Mouse (Mus musculus) splenic B cell, adult 2 months (primary cell): ENCODE results near the gene Ankrd45.
"Not testable (repeated sequence)": the region's sequence is repeated elsewhere in the genome, so short reads cannot be mapped to it uniquely, and the experiment has no call there.

Experiments
- DNase-seq: peaks from one replicate; pipeline ENCODE4 v3.0.0-alpha.2; 2011; ENCODE audit warnings: low read depth, low spot score
- H3K27me3 ChIP-seq: 2 replicates; pipeline ENCODE4 v1.6.1; 2012; ENCODE audit warnings: mild to moderate bottlenecking, low read length, moderate library complexity, mixed read lengths; ENCODE audit not compliant: control insufficient read depth, poor library complexity, insufficient read depth, severe bottlenecking
- H3K36me3 ChIP-seq: 2 replicates; pipeline ENCODE4 v1.6.1; 2012; ENCODE audit warnings: mild to moderate bottlenecking, low read length, moderate library complexity, mixed read lengths; ENCODE audit not compliant: control insufficient read depth, poor library complexity, insufficient read depth, severe bottlenecking

Gene Ankrd45

DNA sequence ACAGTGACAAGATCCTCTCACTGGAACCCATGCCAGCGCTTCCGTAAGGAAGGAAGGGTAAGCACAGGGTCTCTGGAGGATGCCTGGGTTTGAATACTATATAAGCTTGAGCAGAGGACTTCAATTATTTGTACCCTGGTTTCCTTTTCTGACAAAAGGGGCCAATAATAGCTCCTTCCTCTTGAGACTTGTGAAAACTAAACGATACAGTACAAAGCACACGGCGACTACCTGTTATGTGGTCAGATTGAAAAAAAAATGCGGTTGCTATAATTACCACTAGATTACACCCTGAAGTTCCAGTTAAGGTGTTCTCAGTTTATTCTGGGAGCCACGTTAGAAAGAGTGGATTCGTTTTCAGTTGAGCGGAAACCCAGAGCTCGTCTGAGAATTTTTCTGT lies 14.1 kb downstream of the Ankrd45 start:
- H3K27me3 ChIP-seq = no peaks in the 10 kb centered on the region
- H3K36me3 ChIP-seq = no peaks in the 10 kb centered on the region
- peak; percentile 50 for DNase-seq

DNA sequence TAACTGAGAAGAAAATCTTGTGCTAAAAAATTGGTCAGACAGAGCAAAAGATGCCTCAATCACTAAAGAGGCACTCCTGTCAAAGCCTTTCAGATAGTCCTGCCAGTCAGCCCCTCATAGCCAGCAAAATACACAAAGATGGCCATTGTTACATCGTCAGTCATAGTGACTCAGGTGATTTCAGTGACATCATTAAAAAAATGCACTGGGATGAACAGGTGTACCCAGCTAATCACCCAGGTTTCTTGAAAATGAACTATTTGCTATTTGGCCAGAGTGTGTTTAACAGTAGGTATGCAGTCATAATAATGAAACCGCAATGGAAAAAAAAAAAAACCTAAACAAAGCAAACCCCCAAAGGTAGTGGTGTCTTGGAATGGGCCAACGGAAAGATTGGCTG lies 16.7 kb downstream of the Ankrd45 start, which contains the start of gene Tex50:
Gene Tex50, minus strand, starts transcription at position 101 of the 400 bp plus-strand sequence.
- no peaks in the 10 kb centered on the region for H3K27me3 ChIP-seq

DNA sequence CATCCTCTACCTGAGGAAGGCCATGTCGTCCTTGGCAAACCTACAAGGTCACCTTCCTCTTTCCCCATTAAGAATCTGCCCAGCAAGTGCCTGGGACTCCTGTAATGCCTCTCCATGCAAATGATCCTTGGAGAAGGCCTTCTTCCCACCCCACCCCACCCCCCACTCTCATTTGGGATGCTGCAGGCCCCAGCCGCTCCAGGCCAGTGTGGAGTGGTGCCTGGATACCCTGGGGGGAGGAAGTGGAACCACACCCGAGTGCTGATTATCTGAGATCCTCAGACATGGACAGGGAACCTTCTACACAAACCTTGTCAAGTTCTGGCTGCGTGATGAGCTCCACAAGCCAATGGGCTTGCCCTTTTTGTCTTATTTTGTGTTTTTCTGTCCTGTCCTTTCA lies 17.8 kb downstream of the Ankrd45 start:
- DNase-seq = no peak
- Histone ChIP-seq H3K27me3 (no peaks in the 10 kb centered on the region), H3K36me3 (no peaks in the 10 kb centered on the region)

More for the DNA sequence above, 16.7 kb downstream of the Ankrd45 start, which contains the start of gene Tex50:
- H3K36me3 ChIP-seq = no peaks in the 10 kb centered on the region
- DNase-seq = no peak

DNA sequence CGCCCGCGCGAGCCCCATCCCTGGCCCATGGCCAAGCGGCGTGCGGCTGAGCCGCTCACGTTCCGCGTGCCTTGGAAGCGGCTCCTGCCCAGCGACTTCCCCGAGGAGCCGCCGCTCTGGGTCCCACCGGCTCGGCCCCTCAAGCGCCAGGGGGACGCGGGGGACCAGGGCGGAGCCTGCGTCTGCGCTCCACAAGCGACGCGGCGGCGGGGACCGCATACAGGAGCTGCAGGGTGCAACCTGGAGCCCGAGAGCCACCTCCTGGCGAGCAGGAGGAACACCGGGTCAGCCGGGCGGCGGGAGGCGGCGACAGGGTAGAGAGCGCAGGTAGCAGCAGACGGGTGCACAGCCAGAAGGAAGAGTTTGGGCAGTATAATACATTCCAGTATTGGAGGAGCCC lies 28.2 kb downstream of the Ankrd45 start:
- no peaks in the 10 kb centered on the region for H3K27me3 ChIP-seq
- H3K36me3 ChIP-seq = no peaks in the 10 kb centered on the region
- DNase-seq = peak; percentile 86

DNA sequence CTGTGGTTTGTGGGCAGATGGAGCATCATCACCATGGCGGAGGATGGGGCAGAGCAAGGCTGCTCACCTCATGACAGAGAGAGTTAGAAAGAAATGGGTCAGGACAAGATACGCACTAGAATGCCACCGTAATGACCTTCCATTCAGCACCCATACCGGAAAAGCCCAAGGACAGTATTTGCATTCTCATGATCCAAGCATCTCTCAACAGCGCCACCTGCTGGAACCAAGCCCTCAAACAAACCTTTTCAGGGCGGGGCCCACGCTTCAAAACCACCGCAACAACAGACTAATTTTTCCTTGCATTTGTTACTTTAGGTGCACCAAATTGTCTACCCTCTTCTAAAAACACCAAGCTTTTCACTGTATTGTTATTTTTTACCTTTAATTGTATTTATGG lies 38.2 kb downstream of the Ankrd45 start:
- Histone ChIP-seq H3K27me3 (no peaks in the 10 kb centered on the region), H3K36me3 (no peaks in the 10 kb centered on the region)
- DNase-seq = peak; percentile 75

DNA sequence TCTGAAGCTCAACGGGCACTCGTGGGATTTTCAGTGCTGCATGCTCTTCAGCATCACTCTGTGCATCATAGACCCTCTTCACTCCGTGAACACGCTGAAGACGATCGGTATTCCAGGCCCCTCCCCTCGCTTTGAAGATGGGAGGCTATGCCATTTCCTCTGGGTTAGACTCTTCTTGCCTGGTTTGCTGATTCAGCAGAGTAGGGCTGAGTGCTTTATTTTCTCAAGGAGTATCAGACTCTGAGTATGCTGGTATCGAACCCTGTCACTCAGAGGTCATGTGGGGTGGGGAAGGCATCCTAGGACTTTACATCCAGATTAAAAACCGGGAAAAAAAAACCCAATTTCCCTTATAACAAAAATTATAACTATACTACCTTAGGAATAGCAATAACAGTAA lies 39.9 kb downstream of the Ankrd45 start:
- H3K27me3 ChIP-seq = no peaks in the 10 kb centered on the region
- no peaks in the 10 kb centered on the region for H3K36me3 ChIP-seq
- no peak for DNase-seq

DNA sequence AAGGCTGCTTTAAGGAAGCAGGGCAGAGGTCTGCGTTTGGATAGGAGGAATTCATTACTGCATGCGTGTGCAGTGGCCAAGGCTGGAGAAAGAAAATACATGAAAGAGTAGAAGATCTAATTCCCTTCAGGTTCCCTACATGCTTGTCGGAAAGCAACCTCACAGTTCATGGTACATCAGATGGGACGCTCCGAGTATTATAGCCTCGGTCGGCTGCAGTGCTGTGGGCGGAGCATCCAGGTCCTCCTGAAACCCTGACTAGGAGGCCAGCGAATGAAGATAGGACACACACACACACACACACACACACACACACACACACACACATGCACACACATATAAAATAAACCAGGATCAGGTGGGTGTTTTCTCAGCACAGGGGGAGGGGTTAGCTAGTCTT lies 41.2 kb downstream of the Ankrd45 start:
- no peak for DNase-seq
- H3K36me3 ChIP-seq = no peaks in the 10 kb centered on the region
- H3K27me3 ChIP-seq = no peaks in the 10 kb centered on the region

DNA sequence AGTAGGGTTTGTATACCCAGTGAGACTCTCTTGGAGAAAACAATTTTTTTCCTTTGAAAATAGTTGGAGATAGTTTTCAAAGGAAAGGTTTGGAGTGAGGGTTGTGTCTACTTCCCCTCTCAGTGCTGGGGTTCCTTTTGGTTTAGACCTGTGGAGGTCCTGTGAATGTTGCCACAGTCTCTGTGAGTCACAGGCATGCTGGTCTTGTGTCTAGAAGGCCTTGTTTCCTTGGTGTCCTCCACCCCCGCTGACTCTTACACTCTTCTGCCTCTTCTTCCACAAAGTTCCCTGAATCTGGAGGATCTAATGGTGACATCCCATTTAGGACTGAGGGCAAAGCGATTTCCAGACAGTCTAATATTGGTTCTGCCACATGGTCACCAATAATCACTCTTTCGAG lies 42.9 kb downstream of the Ankrd45 start:
- no peak for DNase-seq
- H3K36me3 ChIP-seq = no peaks in the 10 kb centered on the region
- H3K27me3 ChIP-seq = no peaks in the 10 kb centered on the region; the same call in 1 of the 2 replicates

DNA sequence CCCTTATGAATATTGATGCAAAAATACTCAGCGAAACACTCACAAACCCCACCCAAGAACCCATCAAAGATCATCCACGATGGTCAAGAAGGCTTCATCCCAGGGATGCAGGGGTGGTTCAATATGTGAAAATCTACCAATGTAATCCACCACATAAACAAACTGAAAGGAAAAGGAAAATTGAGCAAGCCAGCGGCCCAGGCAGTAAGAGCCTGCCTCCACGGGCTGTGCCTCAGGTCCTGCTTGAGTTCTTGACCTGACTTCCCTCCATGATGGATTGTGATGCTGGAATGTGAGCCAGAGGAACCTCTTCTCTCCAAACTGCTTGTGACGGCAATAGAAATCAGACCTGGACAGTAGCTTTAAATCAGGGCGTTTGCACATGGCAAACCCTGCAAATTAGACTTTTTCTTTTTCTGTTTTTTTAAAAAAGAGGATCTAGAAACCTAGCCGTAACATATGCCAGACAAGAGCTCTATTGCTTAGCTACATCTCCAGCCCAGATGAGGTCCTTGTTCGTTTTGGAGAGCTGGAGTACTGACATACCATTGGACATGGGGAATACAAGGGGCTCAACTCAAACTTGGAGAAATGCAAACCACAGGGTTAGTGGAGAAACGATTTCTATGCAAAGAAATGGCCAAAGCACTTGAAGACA lies 47.9 kb downstream of the Ankrd45 start:
- Histone ChIP-seq H3K36me3 (no peaks in the 10 kb centered on the region), H3K27me3 (no peaks in the 10 kb centered on the region; the same call in 1 of the 2 replicates)
- DNase-seq = no peak

DNA sequence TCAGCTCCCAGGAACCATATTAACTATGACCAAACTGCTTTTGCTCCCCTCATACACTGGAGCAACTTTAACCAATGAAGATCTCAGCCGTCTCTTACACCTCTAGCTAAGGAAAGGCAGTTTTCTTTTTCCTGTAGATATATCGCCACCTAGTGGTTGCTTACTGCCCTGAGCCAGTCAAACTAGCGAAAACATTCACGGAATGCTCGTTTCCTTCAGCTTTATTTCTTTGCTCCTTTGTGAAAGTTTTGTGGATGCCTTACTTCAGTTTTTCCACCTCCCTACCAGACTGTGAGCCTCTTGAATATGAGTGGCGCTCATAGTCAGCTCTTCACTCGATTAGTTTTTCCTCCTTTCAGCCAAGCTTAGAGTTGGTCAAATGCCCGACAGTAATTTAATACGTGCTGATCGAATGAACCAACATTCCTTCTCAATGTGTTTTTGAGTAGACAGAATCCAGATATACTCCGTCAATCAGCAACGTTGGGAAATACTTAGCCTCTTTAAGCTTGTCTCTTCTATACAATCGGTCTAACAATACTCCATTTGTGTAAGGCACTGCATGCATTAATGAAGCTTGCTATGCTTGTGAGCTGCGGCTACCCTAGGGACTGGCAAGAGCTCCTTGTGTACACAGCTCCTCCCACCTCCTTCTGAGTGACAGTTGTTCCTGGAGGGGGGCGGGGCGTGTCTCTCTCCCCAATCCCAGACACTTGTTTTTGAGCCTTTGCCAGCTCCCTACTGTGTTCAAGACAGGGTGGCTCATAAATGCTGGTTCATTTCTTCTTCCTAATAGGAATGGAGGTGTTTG lies 53.3 kb downstream of the Ankrd45 start:
- Histone ChIP-seq H3K36me3 (no peaks in the 10 kb centered on the region), H3K27me3 (no peaks in the 10 kb centered on the region)
- DNase-seq = peak; percentile 71

DNA sequence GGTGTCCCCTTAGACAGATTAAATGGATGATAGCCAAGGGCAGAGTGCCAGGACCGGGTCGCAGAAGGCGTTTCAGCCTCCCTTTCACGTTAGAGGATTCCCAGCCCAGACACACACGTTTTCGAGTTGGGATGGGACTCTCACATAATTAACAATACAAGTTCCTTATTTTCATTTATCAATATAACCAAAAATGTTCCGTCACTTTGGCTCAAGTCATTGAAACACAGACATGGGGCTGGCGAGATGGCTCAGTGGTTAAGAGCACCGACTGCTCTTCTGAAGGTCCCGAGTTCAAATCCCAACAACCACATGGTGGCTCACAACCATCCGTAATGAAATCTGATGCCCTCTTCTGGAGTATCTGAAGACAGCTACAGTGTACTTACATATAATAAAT lies 53.9 kb downstream of the Ankrd45 start:
- H3K36me3 ChIP-seq = not testable (repeated sequence)

DNA sequence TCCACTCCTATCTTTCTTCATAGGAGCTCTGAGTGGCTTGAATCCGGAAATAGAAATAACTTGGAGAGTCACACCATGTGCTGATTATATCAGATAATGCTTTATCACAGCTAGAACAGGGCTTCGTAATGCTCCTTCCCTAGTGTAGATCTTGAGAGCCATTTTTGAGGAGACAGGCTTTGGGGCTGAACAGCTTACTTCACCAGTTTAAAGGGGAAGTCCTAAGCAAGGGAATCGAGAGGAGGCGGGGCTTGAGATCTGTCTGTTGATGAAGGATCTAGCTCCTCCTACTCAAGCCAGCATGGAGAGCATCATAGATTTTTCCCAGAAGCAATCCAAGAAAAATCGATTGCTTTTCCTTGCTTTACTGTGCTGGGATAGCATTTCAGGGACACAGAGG lies 57.4 kb downstream of the Ankrd45 start:
- no peaks in the 10 kb centered on the region for H3K36me3 ChIP-seq
- no peak for DNase-seq
- H3K27me3 ChIP-seq = no peaks in the 10 kb centered on the region

More for the DNA sequence above, 53.9 kb downstream of the Ankrd45 start:
- H3K27me3 ChIP-seq, DNase-seq: not testable (repeated sequence)

DNA sequence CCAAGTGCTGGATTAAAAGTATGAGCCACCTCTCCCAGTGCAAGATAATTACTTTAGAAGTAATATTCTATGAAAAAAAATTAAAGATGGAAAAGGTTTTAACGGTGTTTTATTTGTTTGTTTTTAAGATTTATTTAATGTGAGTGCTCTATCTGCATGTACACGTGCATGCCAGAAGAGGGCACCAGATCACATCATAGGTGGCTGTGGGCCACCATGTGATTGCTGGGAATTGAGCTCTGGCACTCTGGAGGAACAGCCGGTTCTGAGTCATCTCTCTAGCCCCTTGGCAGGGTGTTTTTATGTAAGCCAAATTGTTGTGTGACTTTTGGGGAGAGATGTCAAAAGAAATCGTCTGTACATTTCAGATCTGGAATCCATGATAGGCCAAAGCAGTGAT lies 72.0 kb downstream of the Ankrd45 start:
- H3K27me3 ChIP-seq = no peaks in the 10 kb centered on the region
- DNase-seq = peak; percentile 72
- no peaks in the 10 kb centered on the region for H3K36me3 ChIP-seq

DNA sequence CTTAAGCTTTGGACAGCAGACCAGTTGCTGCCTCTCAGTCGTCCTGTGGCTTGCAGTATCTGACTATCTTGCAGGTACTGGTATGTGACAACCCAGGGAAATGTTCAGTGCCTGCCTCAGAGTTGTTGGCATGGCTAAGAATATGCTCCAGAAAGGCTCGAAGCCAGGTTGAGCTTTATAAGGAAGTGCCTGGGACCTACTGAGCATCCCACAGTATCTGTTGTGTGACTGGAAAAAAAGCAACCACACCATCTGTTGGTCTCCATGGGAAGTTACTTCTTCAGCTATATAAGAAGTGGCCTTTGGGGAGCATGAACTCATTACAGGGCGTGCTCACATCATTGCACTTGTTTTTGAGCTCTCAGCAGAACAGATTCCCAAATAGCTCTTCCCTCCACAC lies 77.3 kb downstream of the Ankrd45 start:
- no peaks in the 10 kb centered on the region for H3K36me3 ChIP-seq
- no peak for DNase-seq
- no peaks in the 10 kb centered on the region for H3K27me3 ChIP-seq
